Mouse (Mus musculus) frontal cortex, postnatal 10 days (tissue): ENCODE results near the gene Trp63.

ENCODE experiments used
- DNase-seq, 2 experiments: peaks; one replicate each; pipeline ENCODE4 v3.0.0; 2022; ENCODE audit warnings: low spot score in 2 of 2, mixed read lengths in 1 of 2

Gene Trp63

DNA sequence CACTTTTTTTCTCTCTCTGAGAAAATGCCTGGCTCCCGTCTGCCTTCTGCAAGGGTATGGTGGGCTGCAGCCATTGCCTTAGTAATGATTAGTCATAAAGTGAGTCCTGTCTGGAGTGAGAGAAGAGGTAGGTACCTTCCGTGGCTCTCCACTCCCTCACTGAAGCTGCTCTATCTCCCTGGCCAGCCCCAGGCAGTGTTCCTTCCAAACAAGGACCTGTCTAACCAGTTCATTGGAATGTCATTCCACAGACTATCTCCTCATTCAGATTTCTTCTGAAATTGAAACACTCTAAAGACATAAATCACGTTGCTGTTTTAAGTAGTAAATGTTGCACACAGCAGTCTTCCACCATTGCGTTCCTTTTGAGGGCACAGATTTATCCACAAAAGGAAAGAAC lies 96.4 kb downstream of the Trp63 start:
- DNase-seq = no peak

DNA sequence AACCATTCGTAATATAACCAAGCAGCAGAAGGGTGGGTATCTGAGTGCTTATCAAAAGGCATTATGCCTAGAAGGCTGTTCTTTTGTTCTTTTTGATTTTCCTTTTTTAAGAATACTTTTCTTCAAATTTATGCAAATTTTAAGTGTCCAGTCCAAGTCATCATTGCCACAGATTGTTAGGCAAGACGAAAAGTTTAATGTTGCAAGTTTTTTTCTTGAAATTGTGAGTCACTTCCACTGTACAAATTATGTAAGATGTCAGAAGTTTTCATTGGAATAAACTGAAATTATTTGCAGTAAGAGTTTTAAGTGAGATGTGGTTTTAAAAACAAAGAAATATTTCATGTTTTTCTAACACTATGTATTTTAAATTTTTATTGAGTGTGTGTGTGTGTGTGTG lies 100.7 kb downstream of the Trp63 start:
- no peak for DNase-seq

DNA sequence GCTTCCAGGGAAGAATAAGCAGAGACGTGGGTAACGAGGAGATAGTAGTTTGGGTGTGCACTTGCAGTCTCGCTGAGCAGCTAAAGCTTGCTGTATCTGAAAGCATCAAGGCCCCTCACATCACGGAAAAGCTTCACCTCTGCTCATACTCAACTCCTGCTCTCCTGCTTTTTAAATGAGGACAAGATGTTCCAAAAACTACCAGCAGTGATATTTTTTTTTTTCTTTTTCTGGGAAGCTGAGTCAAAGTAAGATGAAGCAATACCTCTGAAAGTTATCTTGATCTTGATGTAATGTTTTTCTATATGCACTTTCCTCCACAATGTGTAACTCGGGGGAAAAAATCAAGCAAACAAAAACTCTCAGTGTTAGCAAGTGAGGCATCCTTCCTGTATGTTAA lies 102.9 kb downstream of the Trp63 start:
- DNase-seq = no peak

DNA sequence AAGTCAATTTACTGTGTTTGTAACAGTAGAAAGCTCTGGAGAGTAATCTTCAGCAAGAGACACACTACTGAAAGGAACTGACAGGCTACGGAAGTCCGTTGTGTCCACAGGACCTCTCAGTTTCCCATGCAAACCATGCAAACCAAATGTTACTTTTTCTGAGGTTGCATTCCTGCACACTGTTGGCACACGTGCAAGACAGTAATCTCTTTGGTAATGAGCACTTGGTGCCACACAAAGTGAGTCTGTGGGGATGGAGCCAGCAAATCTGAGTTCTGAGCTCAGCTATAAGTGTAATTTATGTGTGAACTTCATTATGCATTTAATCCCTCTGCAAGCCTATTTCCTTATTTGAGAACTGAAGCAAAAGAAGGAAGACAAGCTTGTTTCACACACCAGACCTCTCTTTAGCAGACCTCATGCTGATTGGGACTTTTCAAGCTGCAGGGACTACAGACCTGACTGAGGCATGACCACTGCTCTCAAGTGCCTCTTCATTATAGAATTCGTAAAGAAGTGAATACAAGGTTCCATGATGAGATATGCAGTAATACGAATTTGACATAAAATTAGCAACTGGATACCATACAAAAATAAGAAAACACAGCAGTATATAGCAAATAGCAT lies 109.2 kb downstream of the Trp63 start:
- no peak for DNase-seq

GRCm38 (mm10) chr16:25797732-25798294 lies 114.2 kb downstream of the Trp63 start:
- no peak for DNase-seq

GRCm38 (mm10) chr16:25799618-25800017 lies 116.1 kb downstream of the Trp63 start:
- DNase-seq = no peak

GRCm38 (mm10) chr16:25804955-25805354 lies 121.4 kb downstream of the Trp63 start:
- DNase-seq = no peak

DNA sequence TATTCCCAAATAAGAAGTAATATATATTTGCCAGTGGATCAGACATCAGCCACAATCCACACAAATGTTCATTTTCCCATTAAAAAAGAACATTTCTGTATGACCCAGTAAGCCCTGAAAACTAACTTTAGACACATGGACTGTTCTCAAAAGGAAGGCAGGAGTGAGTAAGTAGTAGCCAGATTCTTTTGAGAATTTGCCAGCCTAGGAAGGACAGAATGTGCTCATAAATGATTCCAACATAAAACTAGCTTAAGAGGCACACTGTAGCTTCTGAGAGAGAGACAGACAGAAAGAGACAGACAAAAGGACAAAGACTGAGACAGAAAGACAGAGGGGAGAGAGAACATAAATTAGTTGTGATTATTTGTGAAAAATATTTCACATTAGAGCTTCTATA lies 123.6 kb downstream of the Trp63 start:
- DNase-seq = no peak

GRCm38 (mm10) chr16:25817753-25818624 lies 134.4 kb downstream of the Trp63 start:
- DNase-seq = no peak

DNA sequence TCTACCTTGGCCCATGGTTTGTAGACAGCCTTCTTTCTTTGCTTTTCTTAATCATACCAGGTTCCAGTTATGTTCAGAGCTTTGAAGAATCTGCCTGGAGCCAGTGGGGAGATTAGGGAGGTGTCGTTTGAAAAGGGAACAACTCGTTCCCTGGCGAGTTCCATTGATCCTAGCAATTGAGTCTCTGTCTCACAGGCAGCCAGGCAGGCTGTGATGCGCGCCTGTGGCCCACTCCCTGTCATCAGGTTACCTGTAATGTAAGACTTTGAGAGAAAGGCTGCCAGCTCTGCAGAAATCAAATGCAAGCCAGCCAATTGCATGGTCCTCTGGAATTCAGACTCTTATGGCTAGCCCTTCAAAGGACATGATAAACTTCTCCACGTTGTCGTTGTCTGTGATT lies 142.5 kb downstream of the Trp63 start:
- DNase-seq = no peak

DNA sequence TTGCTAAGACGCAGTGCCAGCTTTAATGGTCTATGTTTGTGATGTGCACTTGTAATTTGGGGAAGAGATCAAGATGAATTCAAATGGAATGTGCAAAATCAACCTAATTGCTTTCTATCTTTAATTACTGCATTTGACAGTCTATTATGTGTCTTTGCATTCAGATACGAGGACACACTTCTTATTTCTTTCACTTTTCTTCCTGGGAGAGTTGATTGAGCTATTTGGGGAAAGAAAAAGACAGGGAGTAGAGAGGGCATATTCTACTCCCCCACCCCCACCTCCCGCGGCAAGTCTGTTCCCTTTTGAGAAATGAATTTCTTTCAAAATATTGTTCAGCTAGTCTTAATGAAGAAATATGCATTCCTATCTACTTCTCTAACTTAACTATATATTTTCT lies 149.0 kb downstream of the Trp63 start:
- DNase-seq = no peak

DNA sequence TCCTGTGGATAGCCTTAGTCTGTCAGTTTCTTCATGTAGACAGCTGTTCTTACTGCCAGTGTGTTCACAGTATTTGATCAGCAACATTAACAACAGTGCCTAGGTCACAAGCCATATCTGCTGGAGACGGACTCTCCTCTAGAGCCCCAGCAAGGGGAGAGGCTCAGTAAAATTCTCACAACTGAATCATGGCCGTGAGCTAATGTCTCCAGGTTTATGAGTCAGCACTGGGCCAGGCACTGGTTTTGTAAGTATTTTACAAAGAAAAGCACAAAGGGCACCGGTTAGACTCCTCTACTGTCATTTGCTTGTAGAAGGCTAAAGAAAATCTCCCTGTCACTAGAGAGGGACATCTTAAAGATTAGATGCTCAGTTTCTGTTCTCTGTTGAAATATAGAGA lies 151.7 kb downstream of the Trp63 start:
- no peak for DNase-seq

GRCm38 (mm10) chr16:25835723-25836122 lies 152.2 kb downstream of the Trp63 start:
- no peak for DNase-seq

DNA sequence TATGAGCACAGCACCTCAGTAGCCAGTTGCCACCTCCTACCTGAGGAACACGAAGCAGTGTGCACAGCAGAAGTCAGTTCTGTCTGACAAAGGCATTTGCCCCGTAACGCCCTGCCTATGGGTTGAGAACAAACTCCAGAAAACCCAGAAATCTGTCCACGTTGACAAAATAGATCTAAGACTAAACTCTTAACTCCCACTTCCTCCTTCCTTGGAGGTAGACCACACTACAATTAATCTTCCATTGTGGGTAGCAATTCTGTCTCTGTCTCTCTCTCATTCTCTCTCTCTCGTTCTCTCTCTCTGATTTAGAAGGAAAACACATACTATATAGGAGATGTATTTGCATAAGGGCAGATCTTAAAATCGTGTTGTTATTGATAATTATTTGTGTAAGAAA lies 159.4 kb downstream of the Trp63 start:
- no peak for DNase-seq

DNA sequence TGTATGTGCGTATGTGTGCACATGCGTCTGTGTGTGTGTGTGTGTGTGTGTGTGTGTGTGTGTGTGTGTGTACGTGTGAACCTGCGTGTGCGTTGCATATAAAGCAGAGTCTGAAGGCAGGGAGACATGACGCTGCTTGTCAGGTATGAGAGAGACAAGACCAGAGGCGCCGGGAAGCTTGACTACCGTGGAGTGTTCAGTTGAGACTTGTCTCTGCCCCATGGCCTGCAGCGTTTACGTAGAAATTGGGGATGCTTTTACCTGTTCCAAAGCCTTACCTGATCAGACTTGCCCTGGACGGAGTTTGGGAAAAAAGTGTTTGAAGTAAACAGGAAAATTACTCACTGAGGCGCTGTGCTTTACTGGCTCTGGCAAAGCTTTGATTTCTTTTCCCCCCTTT lies 160.1 kb downstream of the Trp63 start:
- DNase-seq = no peak

GRCm38 (mm10) chr16:25846611-25847010 lies 163.0 kb downstream of the Trp63 start:
- no peak for DNase-seq

GRCm38 (mm10) chr16:25848474-25848873 lies 164.9 kb downstream of the Trp63 start:
- DNase-seq = no peak

DNA sequence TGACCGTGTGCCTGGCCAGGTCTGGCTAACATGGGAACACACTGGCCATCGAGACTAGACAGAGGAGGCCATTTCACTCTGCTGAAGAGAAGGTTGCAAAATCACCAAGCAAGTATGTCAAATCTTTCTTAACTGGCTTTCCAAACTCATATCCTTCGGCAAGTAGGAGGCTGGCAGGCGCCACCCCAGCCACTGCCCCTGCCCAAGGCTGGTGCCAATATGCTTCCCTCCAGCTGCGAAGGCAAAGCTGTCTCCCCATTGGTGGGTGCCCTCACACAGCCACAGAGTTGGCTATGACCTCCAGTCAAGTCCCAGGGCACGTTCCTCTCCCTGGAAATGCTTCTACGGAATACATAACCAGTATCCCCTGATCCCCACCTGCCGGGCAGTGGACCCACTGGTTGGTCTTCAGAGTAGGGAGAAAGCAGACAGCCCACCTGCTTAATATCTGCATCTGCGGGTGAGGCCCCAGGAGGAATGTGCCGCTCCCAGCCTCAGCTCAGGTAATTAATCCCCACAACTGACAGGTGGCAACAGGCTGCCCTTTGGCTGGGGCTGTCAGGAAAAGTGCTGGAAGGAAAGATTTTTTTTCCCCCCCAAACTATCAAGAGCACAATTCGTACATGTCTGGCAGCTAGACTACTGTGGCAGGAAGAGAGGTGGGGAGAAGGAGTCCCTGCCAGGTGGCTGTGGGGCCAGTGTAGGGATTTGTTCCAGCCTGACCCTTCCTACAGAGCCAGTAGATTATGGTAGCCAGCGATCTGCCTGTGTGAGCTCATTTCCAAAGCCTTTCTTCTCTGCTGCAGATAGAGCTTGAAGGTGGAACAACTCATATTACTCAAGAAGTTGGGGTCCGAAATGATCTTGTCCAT lies 166.3 kb downstream of the Trp63 start:
- no peak for DNase-seq

- DNase-seq = no peak
Observed at GRCm38 (mm10) chr16:25860731-25861505, 177.4 kb downstream of the Trp63 start.

GRCm38 (mm10) chr16:25865096-25865869 lies 181.7 kb downstream of the Trp63 start:
- no peak for DNase-seq
